Mouse (Mus musculus) adrenal gland, postnatal 14 days (tissue): ENCODE measurements around the gene Tnfsf9. TPM values are rescaled to one million over a fixed set of nuclear protein-coding genes. Genes with fewer than 3 reads are reported as not detected.

ENCODE experiments used
- DNase-seq: peaks from one replicate; pipeline ENCODE4 v3.0.0; 2021; ENCODE audit warnings: mixed read lengths
- total RNA-seq: library from RNA; stranded (reverse); gene quantifications from 2 replicates; pipeline ENCODE4 v1.2.3, GENCODE M21; 2021

Gene Tnfsf9
- total RNA-seq, 1 experiment from 2014 or later, result 0.44 TPM

DNA sequence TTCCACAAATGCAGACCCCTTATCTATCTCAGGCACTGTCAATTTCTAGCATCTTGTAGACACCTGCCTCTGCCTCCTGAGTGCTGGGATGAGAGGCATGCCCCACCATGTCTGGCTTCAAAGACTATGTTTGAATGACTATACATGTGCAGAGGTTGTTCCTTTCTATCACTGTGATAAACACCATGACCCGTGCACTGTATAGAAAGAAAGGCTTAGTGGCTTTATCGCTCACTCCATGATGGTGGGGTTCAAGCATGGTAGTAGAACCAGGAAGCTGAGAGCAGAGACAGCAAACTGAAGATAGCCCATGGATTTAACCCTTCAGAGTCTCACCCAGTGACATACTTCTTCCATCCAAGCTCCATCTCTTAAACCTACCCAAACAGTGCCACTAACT lies 29.6 kb downstream of the Tnfsf9 start:
- no peak for DNase-seq

DNA sequence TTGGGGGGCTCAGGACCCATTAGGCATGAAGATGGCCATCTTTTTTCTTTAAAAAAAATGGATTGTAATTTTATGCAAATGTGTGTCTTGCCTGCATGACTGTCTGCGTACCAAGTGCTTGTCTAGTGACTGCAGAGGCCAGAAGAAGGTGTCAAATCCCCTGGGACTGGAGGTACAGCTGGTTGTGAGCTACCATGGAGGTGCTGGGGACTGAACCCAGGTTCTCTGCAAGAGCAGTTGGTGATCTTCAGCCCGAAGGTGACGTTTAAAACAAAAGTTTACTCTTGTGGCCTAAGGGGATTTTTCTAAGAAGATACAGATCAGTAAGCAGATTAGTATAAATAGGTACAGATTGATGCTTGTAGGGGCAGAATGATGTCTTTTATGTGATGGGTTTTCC lies 30.5 kb downstream of the Tnfsf9 start:
- DNase-seq, result no peak

DNA sequence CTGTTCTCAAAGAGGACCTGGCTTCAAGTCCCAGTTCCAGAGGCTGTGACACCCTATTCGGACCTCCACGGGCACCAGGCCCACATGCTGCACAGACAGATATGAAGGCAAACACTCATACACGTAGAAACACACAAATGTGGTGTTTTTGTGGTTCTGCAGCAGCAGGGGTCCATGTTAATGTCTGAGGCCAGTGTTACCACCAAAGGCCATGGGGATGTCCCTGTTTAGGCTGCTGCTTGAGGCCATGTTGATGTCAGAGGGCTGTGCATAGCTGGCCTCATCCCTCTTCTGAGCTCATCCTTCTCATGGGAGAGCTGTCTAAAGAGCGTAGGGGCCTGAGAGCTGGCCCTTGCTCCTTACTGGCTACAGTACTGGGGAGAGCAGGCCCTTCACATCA lies 33.6 kb downstream of the Tnfsf9 start:
- DNase-seq, result no peak

DNA sequence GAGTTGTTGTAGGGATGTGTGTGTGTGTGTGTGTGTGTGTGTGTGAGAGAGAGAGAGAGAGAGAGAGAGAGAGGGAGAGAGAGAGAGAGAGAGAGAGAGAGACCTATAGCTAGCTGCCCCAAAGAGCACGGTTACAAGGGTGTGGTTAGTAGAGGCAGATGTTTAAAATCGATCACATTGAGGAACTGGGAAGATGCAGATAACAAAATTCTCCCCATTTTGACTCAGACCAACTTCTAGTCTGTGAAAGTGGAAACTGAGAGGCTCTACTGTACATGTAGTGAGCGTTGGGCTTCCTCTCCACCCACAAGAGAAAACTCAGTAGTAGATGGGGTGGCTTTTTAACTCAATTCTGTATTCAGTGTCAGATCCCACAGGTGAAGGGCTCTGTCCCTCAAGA lies 34.6 kb downstream of the Tnfsf9 start:
- no peak for DNase-seq

DNA sequence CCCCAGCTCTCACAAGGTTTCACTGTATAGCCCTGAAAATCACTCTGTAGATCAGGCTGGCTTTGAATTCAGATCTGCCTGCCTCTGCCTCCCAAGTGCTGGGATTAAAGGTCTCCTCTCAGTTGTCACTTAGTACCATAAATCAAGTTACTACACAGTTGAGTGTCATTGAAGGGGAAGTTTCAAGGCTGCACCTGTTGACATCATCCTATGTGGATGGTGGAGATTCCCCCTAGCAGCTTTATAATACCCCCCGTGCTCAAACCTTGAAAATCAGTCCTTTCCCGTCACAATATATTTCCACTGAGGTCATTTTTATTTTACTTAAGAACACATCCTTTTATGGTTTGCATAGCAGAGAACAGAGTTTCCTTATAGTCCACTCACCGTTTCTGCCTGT lies 38.6 kb downstream of the Tnfsf9 start:
- DNase-seq, result no peak

DNA sequence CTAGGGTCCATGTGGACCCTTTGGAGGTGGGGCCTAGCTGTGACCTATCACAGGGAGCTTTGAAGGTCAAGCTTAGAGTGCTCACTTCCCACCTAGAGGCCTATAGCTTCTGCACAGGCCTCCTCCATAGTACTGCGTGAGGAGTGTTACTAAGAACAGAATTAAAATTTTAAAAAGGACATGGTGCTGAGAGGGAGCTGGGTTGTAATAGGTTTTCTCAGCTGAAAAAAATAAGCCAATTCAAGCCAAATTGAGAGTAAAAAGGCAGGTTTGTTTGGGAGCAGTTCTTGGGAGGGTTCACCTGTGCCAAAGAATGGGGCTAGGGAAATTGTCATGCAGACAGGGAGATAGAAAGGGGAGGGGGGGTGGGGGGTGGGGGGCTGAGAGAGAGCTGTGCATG lies 40.0 kb downstream of the Tnfsf9 start:
- DNase-seq, result no peak

DNA sequence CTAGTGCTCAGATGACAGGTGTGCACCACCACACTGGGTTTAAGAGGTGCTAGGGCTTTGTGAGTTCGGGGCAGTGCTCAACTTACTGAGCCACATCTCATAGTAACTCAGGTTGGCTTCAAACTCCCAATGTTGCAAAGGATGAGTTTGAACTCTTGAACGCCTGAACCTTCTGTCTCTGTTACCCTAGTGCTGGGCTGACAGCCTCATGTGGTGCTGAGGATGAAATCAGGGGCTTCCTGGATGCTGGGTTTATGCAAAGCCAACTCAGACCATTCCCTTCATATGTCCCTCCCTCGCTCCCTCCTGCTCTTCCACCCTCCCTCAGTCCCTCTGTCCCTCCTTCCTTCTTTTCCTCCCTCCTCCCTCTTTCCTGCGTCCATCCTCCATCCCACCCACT lies 43.2 kb downstream of the Tnfsf9 start:
- no peak for DNase-seq

DNA sequence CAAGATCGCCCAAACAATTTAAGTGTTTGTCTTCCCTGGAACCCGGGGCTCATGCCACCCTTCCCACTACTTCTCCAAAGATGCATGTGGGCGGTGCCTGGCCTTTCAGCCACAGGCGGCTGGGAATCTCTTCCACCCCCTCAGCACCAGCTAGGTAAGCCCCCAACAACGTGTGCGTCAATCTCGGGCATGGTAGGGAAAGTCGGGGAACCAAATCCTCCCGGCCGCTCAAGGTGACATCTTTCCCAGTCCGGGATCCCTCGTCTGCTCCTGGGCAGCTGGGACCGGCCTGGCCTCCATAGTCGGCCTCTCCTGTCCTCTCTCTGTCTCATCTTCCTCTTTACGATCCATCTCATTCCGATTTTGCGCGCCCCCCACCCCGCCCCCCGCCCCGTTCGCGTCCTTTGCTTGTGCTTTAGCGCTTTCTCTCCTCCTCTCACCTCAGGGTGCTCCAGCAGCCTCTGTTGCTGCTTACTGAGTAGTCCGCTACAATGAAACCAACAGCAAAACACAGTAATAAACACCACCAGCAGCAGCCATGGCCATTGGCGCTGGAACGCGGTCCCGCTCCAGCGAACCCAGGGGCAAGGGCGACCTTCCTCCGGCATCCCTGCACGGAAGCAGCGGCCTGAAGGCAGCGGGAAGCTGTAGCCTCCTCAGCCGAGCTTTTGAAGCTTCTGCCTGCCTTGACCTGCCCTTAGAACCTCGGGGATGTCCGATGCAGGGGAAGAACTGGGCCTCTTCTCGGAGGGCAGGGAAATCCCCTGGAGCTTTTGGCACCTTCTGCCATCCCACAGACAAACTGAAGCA lies 44.1 kb downstream of the Tnfsf9 start, which contains the start of gene Cd70:
TSS of gene Cd70 (minus strand) at position 784 of the 810 bp plus-strand sequence.
- DNase-seq, result no peak

DNA sequence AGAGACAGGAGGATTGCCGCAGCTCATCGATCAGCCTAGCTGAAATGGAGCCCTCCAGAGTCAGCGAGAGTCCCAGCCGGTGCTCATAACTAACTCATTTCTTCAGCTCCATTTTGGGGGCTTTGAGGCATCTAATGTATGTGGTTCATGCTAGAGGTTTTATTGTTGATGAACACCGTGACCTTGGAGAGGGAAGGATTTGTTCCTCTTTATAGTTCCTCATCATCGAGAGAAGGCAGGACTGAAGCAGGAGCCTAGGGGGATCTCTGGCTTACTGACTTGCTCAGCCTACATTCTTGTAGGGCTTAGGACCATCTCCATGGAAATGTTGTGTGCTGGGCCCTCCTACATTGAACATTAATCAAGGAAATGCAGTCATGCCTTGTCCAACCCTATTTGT lies 47.9 kb downstream of the Tnfsf9 start:
- DNase-seq, result no peak

DNA sequence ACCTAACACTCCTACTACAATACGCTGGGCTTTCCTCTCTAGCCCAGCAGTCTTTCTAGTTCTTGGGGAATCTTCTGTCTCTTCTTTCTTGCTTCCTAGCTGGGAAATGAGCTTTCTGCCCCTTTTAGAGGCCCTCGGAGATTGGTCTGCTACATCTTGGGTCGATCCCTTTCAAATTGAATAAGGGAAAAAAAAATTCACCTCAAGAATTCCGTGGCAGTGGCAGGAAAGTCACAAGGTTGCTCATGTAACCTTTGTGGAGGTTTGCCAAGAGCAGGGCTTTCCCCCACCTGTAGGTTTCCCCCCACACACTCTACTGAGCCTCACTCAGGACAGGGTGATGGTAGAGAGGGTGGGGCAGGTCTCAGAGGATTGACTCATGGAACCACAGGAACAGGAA lies 48.7 kb downstream of the Tnfsf9 start:
- no peak for DNase-seq

Other genes starting within 250 kb of the Tnfsf9 start
- 0.44 and 0.64 TPM in 2 replicates for gene Acsbg2, start 230.9 kb upstream of the Tnfsf9 start, total RNA-seq
- 7.2 and 7.3 TPM in 2 replicates for gene 1700061G19Rik, start 229.8 kb upstream of the Tnfsf9 start, total RNA-seq
- 29.0 and 33.6 TPM in 2 replicates for gene Mllt1, start 169.9 kb upstream of the Tnfsf9 start, total RNA-seq
- not detected in 2 replicates for gene Acer1, start 123.2 kb upstream of the Tnfsf9 start, total RNA-seq
- 106 and 107 TPM in 2 replicates for gene Clpp, start 115.0 kb upstream of the Tnfsf9 start, total RNA-seq
- 65.6 and 67.0 TPM in 2 replicates for gene Alkbh7, start 108.0 kb upstream of the Tnfsf9 start, total RNA-seq
- 1.1 TPM in 1 of 2 replicates, not detected in the other for gene Pspn, start 105.3 kb upstream of the Tnfsf9 start, total RNA-seq
- 53.7 and 63.7 TPM in 2 replicates for gene Gtf2f1, start 94.0 kb upstream of the Tnfsf9 start, total RNA-seq
- gene Gm17949, start 93.9 kb upstream of the Tnfsf9 start, total RNA-seq, result not detected in 2 replicates
- 90.2 and 99.9 TPM in 2 replicates for gene Khsrp, start 73.8 kb upstream of the Tnfsf9 start, total RNA-seq
- not detected in 2 replicates for gene Slc25a41, start 63.7 kb upstream of the Tnfsf9 start, total RNA-seq
- 0.38 and 1.4 TPM in 2 replicates for gene Crb3, start 46.2 kb upstream of the Tnfsf9 start, total RNA-seq
- gene Slc25a23, start 45.5 kb upstream of the Tnfsf9 start, total RNA-seq, result 91.4 and 116 TPM in 2 replicates
- gene Dennd1c, start 26.8 kb upstream of the Tnfsf9 start, total RNA-seq, result 1.7 and 9.7 TPM in 2 replicates
- gene Tubb4a, start 17.5 kb upstream of the Tnfsf9 start, total RNA-seq, result 6.4 and 12.3 TPM in 2 replicates
- not detected in 2 replicates for gene Cd70, start 44.5 kb downstream of the Tnfsf9 start, total RNA-seq
- 0.19 and 0.53 TPM in 2 replicates for gene Tnfsf14, start 88.9 kb downstream of the Tnfsf9 start, total RNA-seq
- gene C3, start 122.8 kb downstream of the Tnfsf9 start, total RNA-seq, result 181 and 603 TPM in 2 replicates
- gene Gpr108, start 143.1 kb downstream of the Tnfsf9 start, total RNA-seq, result 54.2 and 56.4 TPM in 2 replicates
- gene Trip10, start 144.1 kb downstream of the Tnfsf9 start, total RNA-seq, result 38.5 and 45.1 TPM in 2 replicates
- 2.8 and 9.7 TPM in 2 replicates for gene Vav1, start 173.8 kb downstream of the Tnfsf9 start, total RNA-seq